Mouse (Mus musculus) left cerebral cortex, postnatal 36 days (tissue): ENCODE measurements at regions not wholly inside any gene's neighbourhood (a gene's known extent, or its start where the extent isn't known, plus 50 kb on each side); places are given as distances from the start of the nearest gene placed in this dataset.
"Not testable (repeated sequence)": the region's sequence is repeated elsewhere in the genome, so short reads cannot be mapped to it uniquely, and the experiment has no call there.

Experiments used
- DNase-seq, 2 experiments: peaks; one replicate each; pipeline ENCODE4 v3.0.0; 2021 to 2022; ENCODE audit warnings: low spot score in 2 of 2, mixed read lengths in 1 of 2
- intact Hi-C: fragments of 180-260 bp; cut with DNase I; formaldehyde crosslinking; loops from one replicate; pipeline ENCODE4 v1.15.1; 2025

DNA sequence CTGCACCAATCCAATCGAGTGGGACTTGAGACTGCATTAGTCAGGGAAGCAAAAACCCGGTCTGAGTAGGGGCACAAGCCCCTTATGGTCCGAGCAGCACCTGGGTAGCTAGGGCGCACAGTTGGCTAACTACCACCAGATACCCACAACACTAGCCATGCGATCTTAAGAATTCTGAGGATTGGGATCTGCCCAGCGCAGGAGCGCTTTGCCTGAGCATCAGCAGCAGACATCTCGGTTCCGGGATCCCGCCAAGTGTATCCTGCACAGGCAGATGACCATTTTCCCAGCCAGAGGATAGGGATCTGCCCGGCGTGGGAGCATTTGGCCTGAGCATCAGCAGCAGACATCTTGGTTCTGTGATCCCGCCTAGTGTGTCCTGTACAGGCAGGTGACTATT lies 61.7 kb downstream of the Gm7951 start:
- peak; percentile 2 to 3 for DNase-seq
- intact Hi-C loops: not testable (repeated sequence)
